Mouse (Mus musculus): ENCODE data around the gene Rhebl1. TPM values are rescaled to one million over a fixed set of nuclear protein-coding genes. Genes with fewer than 3 reads are reported as not detected.
A peak's percentile ranks its signal among the peaks of the same experiment; 100 is the strongest.

The Rhebl1 gene
- total RNA-seq, 1 experiment from 2014 or later: 12.0 TPM

DNA sequence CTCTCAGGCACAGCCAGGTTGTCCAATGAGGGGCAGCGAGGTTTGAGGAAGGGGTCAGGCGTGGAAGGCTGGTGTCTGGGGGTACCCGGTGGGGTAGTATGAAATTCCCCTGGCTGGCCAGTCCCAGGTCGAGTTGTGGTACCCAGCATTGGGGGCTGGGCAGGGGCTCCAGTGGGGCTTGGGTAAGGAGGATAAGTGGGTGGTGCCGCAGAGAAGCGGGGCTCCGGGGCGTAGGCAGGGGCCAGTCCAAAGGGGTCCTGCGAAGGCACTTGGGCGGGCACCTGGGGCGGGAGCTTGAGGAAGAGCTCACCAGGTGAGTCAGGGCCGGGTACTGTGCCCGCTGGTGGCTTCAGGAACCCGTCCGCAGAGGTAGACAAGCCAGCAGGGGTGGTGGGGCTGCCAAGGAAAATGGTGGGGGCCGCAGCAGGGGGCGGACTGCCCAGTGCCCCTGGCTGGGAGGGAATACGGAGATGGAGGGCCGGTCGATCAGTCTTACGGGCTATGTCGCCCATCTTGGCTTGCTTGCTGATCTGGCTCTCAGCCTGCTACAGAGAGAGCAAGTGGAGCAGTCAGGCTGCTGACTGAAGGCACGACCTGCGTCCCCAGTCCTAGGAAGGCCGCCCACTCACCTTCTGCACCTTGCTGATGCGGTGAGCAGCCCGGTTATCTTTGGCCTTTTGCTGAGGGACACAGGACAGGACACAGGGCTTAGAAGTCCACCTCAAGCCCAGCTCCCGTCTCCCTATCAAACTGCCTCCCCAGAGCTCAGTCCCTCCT is 41.0 kb downstream of the Rhebl1 start:
- ATAC-seq (replicated peaks; ENCODE audit: low read depth, poor library complexity, severe bottlenecking): no peak

DNA sequence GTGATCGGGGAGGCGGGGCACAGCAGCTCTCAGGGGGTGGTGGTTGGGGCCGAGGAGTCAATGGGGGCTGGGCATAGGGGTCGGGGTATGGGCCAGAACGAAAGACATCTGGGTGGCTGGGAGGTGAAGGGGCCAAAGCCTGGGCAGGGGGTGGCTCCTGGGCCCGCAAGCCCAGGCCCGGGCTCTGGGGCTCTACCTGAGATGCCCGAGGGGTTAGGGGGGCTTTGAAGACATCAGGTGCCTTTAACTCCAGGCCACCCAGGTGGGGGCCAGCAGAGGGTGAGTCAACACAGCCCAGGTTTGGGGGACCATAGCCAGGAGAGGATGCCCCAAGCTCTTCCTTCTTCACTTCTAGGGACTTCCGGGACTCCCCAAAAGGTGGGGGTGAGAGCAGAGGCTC is 41.6 kb downstream of the Rhebl1 start:
- no peak for ATAC-seq (replicated peaks; ENCODE audit: low read depth, poor library complexity, severe bottlenecking)

- ATAC-seq (replicated peaks; ENCODE audit: low read depth, poor library complexity, severe bottlenecking): no peak
Observed at GRCm38 (mm10) chr15:98852071-98852470, 42.3 kb downstream of the Rhebl1 start.

- ATAC-seq (replicated peaks; ENCODE audit: low read depth, poor library complexity, severe bottlenecking): no peak
Observed at GRCm38 (mm10) chr15:98851229-98851818, 43.0 kb downstream of the Rhebl1 start.

DNA sequence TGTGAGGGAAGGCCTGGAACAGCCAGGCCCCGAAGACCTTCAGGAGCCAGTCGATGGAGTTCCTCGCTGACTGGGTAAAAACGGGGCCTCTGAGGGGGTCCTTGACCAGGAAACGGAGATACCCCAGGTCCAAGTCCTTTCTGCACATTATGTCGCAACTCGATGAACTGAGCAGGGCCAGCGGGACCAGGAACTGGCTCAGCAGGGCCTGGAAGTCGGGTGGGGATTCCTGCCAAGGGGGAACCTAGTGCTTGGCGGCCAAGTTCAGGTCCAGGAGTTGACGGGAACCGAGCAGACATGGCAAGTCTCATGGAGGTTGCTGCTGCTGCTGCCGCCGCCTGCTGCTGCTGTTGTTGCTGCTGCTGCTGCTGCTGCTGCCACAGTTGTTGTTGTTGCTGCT is 43.7 kb downstream of the Rhebl1 start:
- no peak for ATAC-seq (replicated peaks; ENCODE audit: low read depth, poor library complexity, severe bottlenecking)

GRCm38 (mm10) chr15:98849956-98850600 is 44.3 kb downstream of the Rhebl1 start:
- ATAC-seq (replicated peaks; ENCODE audit: low read depth, poor library complexity, severe bottlenecking): no peak

DNA sequence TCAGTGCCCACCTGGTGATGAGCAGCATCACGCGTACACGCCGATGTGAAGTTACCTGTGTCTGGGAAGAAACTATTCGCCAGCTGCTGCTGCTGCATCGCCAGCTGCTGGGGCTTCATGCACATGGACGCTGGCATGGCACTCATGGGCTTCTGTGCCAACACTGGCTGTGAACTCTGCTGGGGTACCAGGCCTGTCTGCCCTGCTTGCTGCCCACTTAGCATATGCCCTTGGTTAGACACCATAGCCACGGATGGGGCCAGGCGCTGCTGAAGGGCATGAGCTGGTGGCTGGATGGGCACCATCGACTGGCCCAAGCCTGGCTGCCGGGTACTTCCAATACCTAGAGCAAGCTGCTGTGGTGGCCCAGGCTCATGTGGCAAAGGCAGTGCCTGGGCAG is 45.2 kb downstream of the Rhebl1 start:
- ATAC-seq (replicated peaks; ENCODE audit: low read depth, poor library complexity, severe bottlenecking): no peak

DNA sequence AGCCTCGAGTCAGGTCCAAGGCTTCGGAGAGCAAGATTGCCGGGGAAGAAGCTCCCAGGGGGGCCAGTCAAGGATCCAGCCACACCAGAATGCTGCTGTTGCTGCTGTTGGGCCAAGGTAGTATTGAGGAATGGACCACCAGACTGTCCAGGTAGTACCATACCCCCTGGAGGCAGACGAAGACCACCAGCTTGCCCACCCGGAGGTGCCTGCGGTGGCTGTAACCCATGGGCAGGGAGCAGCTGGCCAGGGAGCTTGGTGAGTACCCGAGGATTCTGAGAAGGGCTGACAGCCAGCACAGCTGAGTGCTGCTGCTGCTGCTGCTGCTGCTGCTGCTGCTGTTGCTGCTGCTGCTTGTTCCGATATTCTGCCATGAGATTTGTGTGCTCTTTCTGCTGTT is 48.2 kb downstream of the Rhebl1 start:
- no peak for ATAC-seq (replicated peaks; ENCODE audit: low read depth, poor library complexity, severe bottlenecking)

GRCm38 (mm10) chr15:98845149-98845548 is 49.2 kb downstream of the Rhebl1 start:
- ATAC-seq (replicated peaks; ENCODE audit: low read depth, poor library complexity, severe bottlenecking): no peak

- no peak for ATAC-seq (replicated peaks; ENCODE audit: low read depth, poor library complexity, severe bottlenecking)
Observed at GRCm38 (mm10) chr15:98843595-98844223, 50.6 kb downstream of the Rhebl1 start.

DNA sequence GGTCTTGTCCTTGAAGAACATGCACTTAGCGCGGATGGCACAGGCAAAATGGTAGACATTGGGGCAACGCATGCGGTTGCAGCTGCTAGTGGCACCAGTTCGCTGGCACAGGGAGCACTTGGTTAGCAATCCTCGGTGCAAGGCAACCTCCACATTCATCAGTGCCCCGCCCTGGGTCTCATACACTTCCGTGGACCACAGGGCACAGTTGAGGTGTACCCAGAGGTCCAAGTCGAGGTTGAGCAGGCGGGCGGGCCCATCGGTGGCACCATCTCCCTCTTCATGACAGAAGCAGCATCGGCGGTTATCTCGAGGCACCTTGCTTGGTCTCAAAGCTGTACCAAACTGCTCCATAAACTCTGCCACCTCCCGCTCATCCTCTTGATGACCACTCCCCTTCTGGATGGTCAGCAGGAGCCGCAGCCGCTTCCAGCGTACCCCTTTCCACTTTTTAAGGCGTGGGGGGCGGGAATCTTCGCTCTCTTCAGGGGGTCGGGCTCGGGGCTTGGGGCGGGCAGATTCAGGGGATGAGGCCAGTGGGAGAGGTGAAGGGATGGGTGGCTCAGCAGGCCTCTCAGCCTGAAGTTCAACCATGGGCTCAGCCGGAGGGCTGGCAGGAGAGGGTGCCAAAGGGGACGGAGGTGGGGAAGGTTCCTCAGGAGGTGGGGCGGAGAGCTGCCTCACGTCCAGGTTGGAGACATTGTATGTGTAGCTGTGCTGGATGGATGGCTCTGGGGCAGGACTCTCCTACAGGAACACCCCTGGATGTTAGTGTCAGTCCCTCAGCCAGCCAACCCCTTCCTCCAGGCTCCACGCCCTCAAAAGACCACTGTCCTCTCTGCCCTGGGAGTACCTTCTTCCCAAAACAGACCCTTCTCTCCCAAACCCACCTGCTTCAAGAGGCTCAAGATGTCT is 54.4 kb downstream of the Rhebl1 start:
- ATAC-seq (replicated peaks; ENCODE audit: low read depth, poor library complexity, severe bottlenecking): no peak

DNA sequence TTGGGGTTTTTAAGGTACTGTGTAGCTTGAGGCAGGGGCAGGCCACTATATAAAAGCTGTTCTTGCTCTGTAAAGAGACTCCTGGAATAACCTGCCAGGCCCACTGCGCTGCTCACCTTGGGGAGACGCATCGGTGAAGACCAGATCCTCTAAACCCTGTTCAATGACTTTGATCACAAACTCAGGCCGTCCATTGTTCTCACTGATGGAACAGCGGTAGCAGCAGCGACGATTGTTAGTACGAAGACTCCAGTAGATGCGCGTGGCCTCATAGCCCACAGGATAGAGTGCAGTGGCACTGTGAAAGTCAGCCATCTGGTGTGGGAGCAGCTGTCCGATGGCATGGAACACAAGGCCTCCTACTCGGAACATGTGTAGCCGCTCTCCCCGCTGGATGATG is 55.2 kb downstream of the Rhebl1 start:
- ATAC-seq (replicated peaks; ENCODE audit: low read depth, poor library complexity, severe bottlenecking): no peak

DNA sequence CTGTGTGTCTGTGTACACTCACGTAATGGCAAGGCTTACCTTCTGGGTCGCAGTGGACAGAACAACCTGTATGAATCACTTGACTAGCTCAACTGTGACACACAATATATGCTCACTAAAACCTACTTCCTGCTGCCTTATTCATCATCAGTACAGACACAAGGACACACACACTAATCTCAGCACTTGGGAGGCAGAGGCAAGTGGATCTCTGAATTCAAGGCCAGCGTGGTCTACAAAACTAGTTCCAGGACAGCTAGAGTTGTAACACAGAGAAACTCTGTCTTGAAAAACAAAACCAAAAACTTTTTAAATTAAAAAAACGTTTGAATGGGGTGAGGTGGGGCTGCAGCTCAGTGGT is 56.6 kb downstream of the Rhebl1 start:
- ATAC-seq (replicated peaks; ENCODE audit: low read depth, poor library complexity, severe bottlenecking): no peak

GRCm38 (mm10) chr15:98837006-98837742 is 57.2 kb downstream of the Rhebl1 start:
- no peak for ATAC-seq (replicated peaks; ENCODE audit: low read depth, poor library complexity, severe bottlenecking)

DNA sequence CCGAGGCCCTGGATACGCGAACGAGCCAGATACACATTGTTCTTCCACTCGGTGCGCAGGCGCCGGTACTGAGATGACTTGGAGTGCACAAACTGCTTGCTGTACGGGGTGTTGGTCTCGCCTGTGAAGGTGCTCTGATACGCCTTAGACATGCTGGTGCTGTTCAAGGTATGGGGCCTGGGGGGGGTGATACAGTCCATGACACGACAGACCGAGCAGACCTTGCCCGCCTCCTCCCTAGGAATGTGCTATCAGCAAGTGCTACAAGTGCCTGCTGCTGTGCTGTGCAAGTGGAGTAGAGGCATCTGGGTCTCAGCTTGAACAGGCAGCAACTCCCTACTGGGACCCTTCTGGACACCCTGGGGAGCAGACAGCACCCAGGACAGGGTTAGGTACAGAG is 59.0 kb downstream of the Rhebl1 start:
- no peak for ATAC-seq (replicated peaks; ENCODE audit: low read depth, poor library complexity, severe bottlenecking)

GRCm38 (mm10) chr15:98834059-98834458 is 60.3 kb downstream of the Rhebl1 start:
- no peak for ATAC-seq (replicated peaks; ENCODE audit: low read depth, poor library complexity, severe bottlenecking)

GRCm38 (mm10) chr15:98833281-98833680 is 61.1 kb downstream of the Rhebl1 start:
- no peak for ATAC-seq (replicated peaks; ENCODE audit: low read depth, poor library complexity, severe bottlenecking)

DNA sequence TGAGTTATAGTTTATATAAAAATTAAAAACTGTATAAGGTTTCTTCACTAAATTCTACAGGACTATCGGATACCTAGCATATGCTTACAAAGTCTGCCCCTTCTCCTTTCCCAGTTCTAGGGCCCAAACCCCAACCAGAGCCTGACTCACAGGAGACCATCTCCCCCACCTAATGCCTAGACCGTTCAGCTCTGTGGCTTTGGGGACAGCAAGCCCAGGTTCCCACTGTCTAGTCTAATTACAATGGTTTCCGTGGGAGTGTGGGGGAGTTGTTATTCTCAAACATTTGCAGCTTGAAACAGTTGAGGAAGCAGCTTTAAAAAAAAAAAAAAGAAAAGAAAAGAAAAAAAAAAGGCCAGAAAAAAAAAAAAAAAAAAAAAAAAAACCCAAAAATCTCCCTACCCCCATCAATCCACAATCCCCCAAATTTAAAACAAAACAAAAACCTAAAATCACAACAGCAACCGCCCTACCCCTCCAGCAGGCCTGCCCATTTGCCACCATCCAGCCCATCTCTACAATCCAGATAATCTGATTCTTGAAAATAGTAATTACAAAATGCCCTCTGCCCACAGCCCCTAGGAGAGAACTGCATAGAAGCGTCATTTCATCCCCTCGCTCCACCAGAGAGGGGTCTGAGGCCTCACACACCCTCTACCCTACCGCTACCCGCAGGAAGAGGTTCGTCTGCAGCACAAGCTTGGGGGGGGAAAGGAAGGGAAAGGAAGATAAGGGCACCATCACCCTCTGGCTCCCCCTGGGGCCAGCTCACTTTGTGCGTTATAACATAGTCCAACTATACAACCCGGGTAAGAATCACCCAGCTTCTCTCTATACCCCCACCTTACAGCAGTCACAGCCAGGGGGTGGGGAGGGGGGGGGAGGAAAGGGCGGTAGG is 61.9 kb downstream of the Rhebl1 start:
- ATAC-seq (replicated peaks; ENCODE audit: low read depth, poor library complexity, severe bottlenecking): peak; percentile 60

Measured in common myeloid progenitor, adult 5-6 weeks (primary cell).